Mouse (Mus musculus): Measurements from ENCODE around the gene Plcb1. TPM values are rescaled to one million over a fixed set of nuclear protein-coding genes. Genes with fewer than 3 reads are reported as not detected.
"Not testable (repeated sequence)": the region's sequence is repeated elsewhere in the genome, so short reads cannot be mapped to it uniquely, and the experiment has no call there.

Gene Plcb1
- total RNA-seq, 2 experiments from 2014 or later, result 3.7 to 4.4 TPM

GRCm38 (mm10) chr2:135361798-135362197, 575.9 kb downstream of the Plcb1 start:
- no peak for DNase-seq (ENCODE audit: low spot score)
- intact Hi-C loops (cut with DNase I), result loop anchor here (2.0 kb wide), 1 partner anchor 595 kb away; no protein-coding TSS in a partner anchor

- no peak for DNase-seq (ENCODE audit: low spot score)
- intact Hi-C loops (cut with DNase I), result loop anchor here (2.0 kb wide), 1 partner anchor 594 kb away; no protein-coding TSS in a partner anchor
Observed at GRCm38 (mm10) chr2:135362948-135363347, 577.1 kb downstream of the Plcb1 start.

GRCm38 (mm10) chr2:135370259-135370835, 584.5 kb downstream of the Plcb1 start:
- DNase-seq (ENCODE audit: low spot score), result no peak
- intact Hi-C loops (cut with DNase I), result no loop called here

- intact Hi-C loops (cut with DNase I); DNase-seq (ENCODE audit: low spot score): not testable (repeated sequence)
Observed at GRCm38 (mm10) chr2:135380796-135381195, 594.9 kb downstream of the Plcb1 start.

GRCm38 (mm10) chr2:135381396-135381795, 595.5 kb downstream of the Plcb1 start:
- DNase-seq (ENCODE audit: low spot score), result no peak
- intact Hi-C loops (cut with DNase I), result no loop called here

GRCm38 (mm10) chr2:135387990-135388389, 602.1 kb downstream of the Plcb1 start:
- no peak for DNase-seq (ENCODE audit: low spot score)
- intact Hi-C loops (cut with DNase I), result loop anchor here (1.0 to 2.0 kb wide), 2 partner anchors 537 to 569 kb away; no protein-coding TSS in a partner anchor

GRCm38 (mm10) chr2:135394698-135395097, 608.8 kb downstream of the Plcb1 start:
- DNase-seq (ENCODE audit: low spot score), result no peak
- intact Hi-C loops (cut with DNase I), result no loop called here

- no peak for DNase-seq (ENCODE audit: low spot score)
- intact Hi-C loops (cut with DNase I), result no loop called here
Observed at GRCm38 (mm10) chr2:135396375-135396774, 610.5 kb downstream of the Plcb1 start.

- intact Hi-C loops (cut with DNase I), result no loop called here
- DNase-seq (ENCODE audit: low spot score), result no peak
Observed at GRCm38 (mm10) chr2:135397970-135398369, 612.1 kb downstream of the Plcb1 start.

- no peak for DNase-seq (ENCODE audit: low spot score)
- intact Hi-C loops (cut with DNase I), result no loop called here
Observed at GRCm38 (mm10) chr2:135399760-135400159, 613.9 kb downstream of the Plcb1 start.

- intact Hi-C loops (cut with DNase I), result no loop called here
Observed at GRCm38 (mm10) chr2:135402916-135403315, 617.0 kb downstream of the Plcb1 start.

GRCm38 (mm10) chr2:135403344-135403743, 617.5 kb downstream of the Plcb1 start:
- intact Hi-C loops (cut with DNase I), result no loop called here
- DNase-seq (ENCODE audit: low spot score), result no peak

More at GRCm38 (mm10) chr2:135402916-135403315, 617.0 kb downstream of the Plcb1 start:
- no peak for DNase-seq (ENCODE audit: low spot score)

- intact Hi-C loops (cut with DNase I), result no loop called here
- no peak for DNase-seq (ENCODE audit: low spot score)
Observed at GRCm38 (mm10) chr2:135404095-135404494, 618.2 kb downstream of the Plcb1 start.

GRCm38 (mm10) chr2:135409418-135410097, 623.7 kb downstream of the Plcb1 start:
- DNase-seq (ENCODE audit: low spot score), result no peak
- intact Hi-C loops (cut with DNase I), result no loop called here

GRCm38 (mm10) chr2:135411675-135412074, 625.8 kb downstream of the Plcb1 start:
- DNase-seq (ENCODE audit: low spot score), result no peak
- intact Hi-C loops (cut with DNase I), result no loop called here

- no peak for DNase-seq (ENCODE audit: low spot score)
- intact Hi-C loops (cut with DNase I), result no loop called here
Observed at GRCm38 (mm10) chr2:135415137-135415536, 629.3 kb downstream of the Plcb1 start.

GRCm38 (mm10) chr2:135419301-135419700, 633.4 kb downstream of the Plcb1 start:
- DNase-seq (ENCODE audit: low spot score), result no peak
- intact Hi-C loops (cut with DNase I), result no loop called here

- DNase-seq (ENCODE audit: low spot score), result no peak
- intact Hi-C loops (cut with DNase I), result loop anchor here (5.0 to 10.0 kb wide), 4 partner anchors 102 to 520 kb away; partner anchors contain the start of gene Plcb4
Observed at GRCm38 (mm10) chr2:135434947-135435515, 649.2 kb downstream of the Plcb1 start.

GRCm38 (mm10) chr2:135439034-135439433, 653.2 kb downstream of the Plcb1 start:
- intact Hi-C loops (cut with DNase I), result loop anchor here (2.0 to 10.0 kb wide), 6 partner anchors 98 to 516 kb away; partner anchors contain the start of gene Plcb4
- DNase-seq (ENCODE audit: low spot score), result no peak

- DNase-seq (ENCODE audit: low spot score), result no peak
- intact Hi-C loops (cut with DNase I), result loop anchor here (2.0 to 10.0 kb wide), 6 partner anchors 97 to 515 kb away; partner anchors contain the start of gene Plcb4
Observed at GRCm38 (mm10) chr2:135439546-135440517, 654.0 kb downstream of the Plcb1 start.
